Mouse (Mus musculus): ENCODE data around the gene Nipal3. TPM values are rescaled to one million over a fixed set of nuclear protein-coding genes. Genes with fewer than 3 reads are reported as not detected.

Nipal3 gene
- total and polyA plus RNA-seq, 3 experiments: 4.0 to 12.0 (median 6.4) TPM

GRCm38 (mm10) chr4:135477851-135478250 is 17.0 kb downstream of the Nipal3 start:
- no peak overlapping the region for H3K9ac ChIP-seq (ENCODE audit: insufficient read depth, low read depth)

GRCm38 (mm10) chr4:135463406-135463805 is 31.4 kb downstream of the Nipal3 start:
- Histone ChIP-seq H3K9ac (ENCODE audit: insufficient read depth, low read depth) (no peak overlapping the region), H3K4me1 (ENCODE audit: control insufficient read depth in 1 of 2, insufficient read depth in 2 of 2) (no peaks in the 10 kb centered on the region), H3K4me2 (ENCODE audit: insufficient read depth, low read depth, poor library complexity, severe bottlenecking) (no peak overlapping the region), H3K4me3 (replicated peaks in 1 of 3; ENCODE audit: low read depth in 2 of 3, low read length in 2 of 3, poor library complexity in 1 of 3) (no peak overlapping the region), H3K27me3 (replicated peaks) (no peaks in the 10 kb centered on the region), H3K9me3 (replicated peaks; ENCODE audit: low read length) (no peaks in the 10 kb centered on the region), H3K79me2 (replicated peaks; ENCODE audit: control insufficient read depth, extremely low read depth, insufficient read depth, poor library complexity, severe bottlenecking) (no peaks in the 10 kb centered on the region), H3K27ac (ENCODE audit: insufficient read depth, low read depth) (no peak overlapping the region), H3K36me3 (replicated peaks in 1 of 2; ENCODE audit: control insufficient read depth in 1 of 2, insufficient read depth in 1 of 2, low read length in 1 of 2) (peaks cover 15 to 39% of the 10 kb centered on the region in 2 experiments)
- no peak for TF ChIP-seq JUN (IDR thresholded peaks at IDR 0.05; ENCODE audit: insufficient read depth, low read depth, low read length)
- TF ChIP-seq EP300 (IDR thresholded peaks at IDR 0.05; ENCODE audit: low read length): no peak
- TF ChIP-seq ZC3H11A (IDR thresholded peaks at IDR 0.05; ENCODE audit: low read depth, low read length): no peak
- no peak for TF ChIP-seq UBTF (IDR thresholded peaks at IDR 0.05; ENCODE audit: low read depth, low read length)
- TF ChIP-seq ZNF384 (IDR thresholded peaks at IDR 0.05; ENCODE audit: low read depth, low read length): no peak
- TF ChIP-seq GABPA (IDR thresholded peaks at IDR 0.05; ENCODE audit: insufficient replicate concordance, low read depth, low read length): no peak
- TF ChIP-seq ZKSCAN1 (IDR thresholded peaks at IDR 0.05; ENCODE audit: borderline replicate concordance, low read depth, low read length): no peak
- TF ChIP-seq ETS1 (conservative IDR thresholded peaks at IDR 0.05; ENCODE audit: low read depth, low read length): no peak
- no peak for TF ChIP-seq BHLHE40 (IDR thresholded peaks at IDR 0.05; ENCODE audit: low read depth, low read length)
- TF ChIP-seq MYC (IDR thresholded peaks at IDR 0.05; ENCODE audit: low read depth, low read length): no peak
- no peak for TF ChIP-seq USF1 (IDR thresholded peaks at IDR 0.05; ENCODE audit: low read depth, low read length)
- no peak for TF ChIP-seq CHD1 (IDR thresholded peaks at IDR 0.05; ENCODE audit: low read depth, low read length)
- no peak for TF ChIP-seq NELFE (IDR thresholded peaks at IDR 0.05; ENCODE audit: low read depth, low read length)
- no peak for TF ChIP-seq POLR2AphosphoS2 (IDR thresholded peaks at IDR 0.05; ENCODE audit: low read depth, low read length)
- no peak for TF ChIP-seq HCFC1 (IDR thresholded peaks at IDR 0.05; ENCODE audit: low read depth, low read length)
- TF ChIP-seq CTCF (conservative IDR thresholded peaks at IDR 0.05 in 1 of 2, IDR thresholded peaks at IDR 0.05 in 1 of 2; ENCODE audit: low read depth in 2 of 2, low read length in 2 of 2): no peak
- TF ChIP-seq MEF2A (IDR thresholded peaks at IDR 0.05; ENCODE audit: borderline replicate concordance, low read depth, low read length): no peak
- no peak for TF ChIP-seq E2F4 (IDR thresholded peaks at IDR 0.05; ENCODE audit: insufficient replicate concordance, low read depth, low read length)
- TF ChIP-seq MXI1 (IDR thresholded peaks at IDR 0.05; ENCODE audit: low read depth, low read length): no peak
- in situ Hi-C loops (cut with MboI; ENCODE audit: low pct_ligation_motif_present, low pct_unique_long_range_greater_than_20kb, low sequenced_read_pairs) (no loop called here), dilution Hi-C loops (cut with MboI; ENCODE audit: extremely low pct_ligation_motif_present, extremely low pct_unique_long_range_greater_than_20kb, low sequenced_read_pairs) (no loop called here)
- DNase-seq (ENCODE audit: extremely low read depth): no peak

More at GRCm38 (mm10) chr4:135477851-135478250, 17.0 kb downstream of the Nipal3 start:
- in situ Hi-C loops (cut with MboI; ENCODE audit: low pct_ligation_motif_present, low pct_unique_long_range_greater_than_20kb, low sequenced_read_pairs) (no loop called here), dilution Hi-C loops (cut with MboI; ENCODE audit: extremely low pct_ligation_motif_present, extremely low pct_unique_long_range_greater_than_20kb, low sequenced_read_pairs) (no loop called here)
- no peaks in the 10 kb centered on the region for H3K27me3 ChIP-seq (replicated peaks)
- H3K4me1 ChIP-seq (ENCODE audit: control insufficient read depth in 1 of 2, insufficient read depth in 2 of 2): no peaks in the 10 kb centered on the region
- H3K9me3 ChIP-seq (replicated peaks; ENCODE audit: low read length): no peaks in the 10 kb centered on the region
- no peak for TF ChIP-seq EP300 (IDR thresholded peaks at IDR 0.05; ENCODE audit: low read length)
- TF ChIP-seq PAX5 (IDR thresholded peaks at IDR 0.05; ENCODE audit: low read length): no peak
- TF ChIP-seq CHD1 (IDR thresholded peaks at IDR 0.05; ENCODE audit: low read depth, low read length): no peak
- TF ChIP-seq MEF2A (IDR thresholded peaks at IDR 0.05; ENCODE audit: borderline replicate concordance, low read depth, low read length): no peak
- TF ChIP-seq GABPA (IDR thresholded peaks at IDR 0.05; ENCODE audit: insufficient replicate concordance, low read depth, low read length): no peak
- TF ChIP-seq HCFC1 (IDR thresholded peaks at IDR 0.05; ENCODE audit: low read depth, low read length): no peak
- TF ChIP-seq USF2 (conservative IDR thresholded peaks at IDR 0.05; ENCODE audit: low read depth, low read length): no peak
- no peak for TF ChIP-seq ELF1 (IDR thresholded peaks at IDR 0.05; ENCODE audit: low read depth, low read length)
- TF ChIP-seq MAFK (IDR thresholded peaks at IDR 0.05; ENCODE audit: insufficient replicate concordance, low read length): no peak
- TF ChIP-seq BHLHE40 (IDR thresholded peaks at IDR 0.05; ENCODE audit: low read depth, low read length): no peak
- TF ChIP-seq ZNF384 (IDR thresholded peaks at IDR 0.05; ENCODE audit: low read depth, low read length): no peak
- TF ChIP-seq IRF4 (IDR thresholded peaks at IDR 0.05; ENCODE audit: low read depth, low read length): no peak
- no peak for TF ChIP-seq MXI1 (IDR thresholded peaks at IDR 0.05; ENCODE audit: low read depth, low read length)
- TF ChIP-seq ZKSCAN1 (IDR thresholded peaks at IDR 0.05; ENCODE audit: borderline replicate concordance, low read depth, low read length): no peak
- TF ChIP-seq MYC (IDR thresholded peaks at IDR 0.05; ENCODE audit: low read depth, low read length): no peak
- TF ChIP-seq NELFE (IDR thresholded peaks at IDR 0.05; ENCODE audit: low read depth, low read length): no peak
- TF ChIP-seq RCOR1 (conservative IDR thresholded peaks at IDR 0.05; ENCODE audit: low read depth, low read length): no peak
- no peak overlapping the region for H3K27ac ChIP-seq (ENCODE audit: insufficient read depth, low read depth)
- no peak overlapping the region for H3K4me2 ChIP-seq (ENCODE audit: insufficient read depth, low read depth, poor library complexity, severe bottlenecking)
- H3K4me3 ChIP-seq (replicated peaks in 1 of 3; ENCODE audit: low read depth in 2 of 3, low read length in 2 of 3, poor library complexity in 1 of 3): no peak overlapping the region
- H3K36me3 ChIP-seq (replicated peaks in 1 of 2; ENCODE audit: control insufficient read depth in 1 of 2, insufficient read depth in 1 of 2, low read length in 1 of 2): peaks cover 17 to 57% of the 10 kb centered on the region in 2 experiments
- no peak for DNase-seq (ENCODE audit: extremely low read depth)
- H3K79me2 ChIP-seq (replicated peaks; ENCODE audit: control insufficient read depth, extremely low read depth, insufficient read depth, poor library complexity, severe bottlenecking): no peaks in the 10 kb centered on the region

All from CH12.LX (cell line).